Mouse (Mus musculus) spleen, adult 2 months (tissue): Measurements from ENCODE around the gene Naaladl2.

ENCODE experiments used
- CTCF ChIP-seq: fragments of 200-500 bp; IDR thresholded peaks from 2 replicates; pipeline ENCODE4 v1.5.1; 2011; ENCODE audit warnings: mild to moderate bottlenecking, inconsistent platforms; ENCODE audit not compliant: insufficient read depth, insufficient read length, insufficient replicate concordance; ENCODE audit errors: extremely low read depth
- POLR2A ChIP-seq: fragments of 200-500 bp; IDR thresholded peaks from 2 replicates; pipeline ENCODE4 v1.6.1; 2011; ENCODE audit warnings: low read depth, low read length, inconsistent platforms

GRCm38 (mm10) chr3:23972747-23973667 lies 1171.1 kb downstream of the Naaladl2 start:
- TF ChIP-seq CTCF (no peak), POLR2A (no peak)
